Mouse (Mus musculus) liver, embryonic 15.5 days (tissue): ENCODE measurements around the gene Kcnk4. TPM values are rescaled to one million over a fixed set of nuclear protein-coding genes. Genes with fewer than 3 reads are reported as not detected.

ENCODE experiments used
- ATAC-seq: fragments of 200-750 bp; cut with Nextera tagmentation; 2 replicates; pipeline ENCODE4 v1.8.0; 2017; ENCODE audit warnings: moderate number of reproducible peaks, mild to moderate bottlenecking, moderate library complexity; ENCODE audit not compliant: insufficient read depth
- H3K27ac ChIP-seq: fragments of 300-500 bp; sonication (generic); replicated peaks from 2 replicates; pipeline ENCODE4 v1.5.1; 2015; ENCODE audit warnings: mild to moderate bottlenecking, inconsistent platforms
- H3K27me3 ChIP-seq: fragments of 300-500 bp; sonication (generic); 2 replicates; pipeline ENCODE4 v1.6.1; 2015; ENCODE audit warnings: mild to moderate bottlenecking, inconsistent platforms
- H3K36me3 ChIP-seq: fragments of 300-500 bp; sonication (generic); replicated peaks from 2 replicates; pipeline ENCODE4 v1.6.1; 2015; ENCODE audit warnings: moderate library complexity, mild to moderate bottlenecking, inconsistent platforms
- H3K4me1 ChIP-seq: fragments of 300-500 bp; sonication (generic); replicated peaks from 2 replicates; pipeline ENCODE4 v1.6.1; 2015; ENCODE audit warnings: inconsistent platforms
- H3K4me2 ChIP-seq: fragments of 300-500 bp; sonication (generic); 2 replicates; pipeline ENCODE4 v1.6.1; 2015; ENCODE audit warnings: moderate library complexity, mild to moderate bottlenecking, inconsistent platforms
- H3K4me3 ChIP-seq: fragments of 300-500 bp; sonication (generic); replicated peaks from 2 replicates; pipeline ENCODE4 v1.5.1; 2015; ENCODE audit warnings: mild to moderate bottlenecking, inconsistent platforms
- H3K9ac ChIP-seq: fragments of 300-500 bp; sonication (generic); 2 replicates; pipeline ENCODE4 v1.6.1; 2015; ENCODE audit warnings: moderate library complexity, mild to moderate bottlenecking, inconsistent platforms
- H3K9me3 ChIP-seq: fragments of 300-500 bp; sonication (generic); replicated peaks from 2 replicates; pipeline ENCODE4 v1.6.1; 2016; ENCODE audit warnings: inconsistent platforms
- WGBS: fragments of 180-500 bp; shearing (Covaris S2); methylation state at CpG from one replicate; pipeline ENCODE4 v1.1.7; 2015; ENCODE audit warnings: mixed read lengths; ENCODE audit not compliant: insufficient replicate concordance; 5-methylcytosine and 5-hydroxymethylcytosine counted together
- polyA plus RNA-seq: library from polyadenylated mRNA; unstranded; fragments of >200 nt; fragmentation: Nextera tagmentation; extraction: Ambion mirVana; gene quantifications from 2 replicates; pipeline ENCODE4 v1.2.1, GENCODE M21; 2015

Gene Kcnk4
- polyA plus RNA-seq, 1 experiment from 2014 or later, result 0.08 TPM

- no peak for ATAC-seq
- Histone ChIP-seq H3K36me3 (no peaks in the 10 kb centered on the region), H3K9ac (no peak overlapping the region), H3K27me3 (peaks cover 94% of the 10 kb centered on the region), H3K4me2 (no peak overlapping the region), H3K27ac (no peak overlapping the region), H3K4me1 (peaks cover 11% of the 10 kb centered on the region), H3K9me3 (no peaks in the 10 kb centered on the region), H3K4me3 (no peak overlapping the region)
- WGBS, result 39% methylated on average over 1 of the region's 1 CpGs
These were observed 2.3 kb downstream of the Kcnk4 start for GRCm38 (mm10) chr19:6932018-6932417.

- no peak overlapping the region for H3K27ac ChIP-seq
- no peaks in the 10 kb centered on the region for H3K9me3 ChIP-seq
- no peaks in the 10 kb centered on the region for H3K36me3 ChIP-seq
- H3K4me3 ChIP-seq, result no peak overlapping the region
- H3K9ac ChIP-seq, result no peak overlapping the region
- no peak for ATAC-seq
- no peak overlapping the region for H3K4me2 ChIP-seq
- peaks cover 100% of the 10 kb centered on the region for H3K27me3 ChIP-seq
- WGBS, result 17% methylated on average over 2 of the region's 2 CpGs
- peaks cover 18% of the 10 kb centered on the region for H3K4me1 ChIP-seq
These were observed 3.3 kb downstream of the Kcnk4 start for GRCm38 (mm10) chr19:6931002-6931401.

GRCm38 (mm10) chr19:6928080-6928479, 6.2 kb downstream of the Kcnk4 start:
- peaks cover 100% of the 10 kb centered on the region for H3K27me3 ChIP-seq
- ATAC-seq, result no peak

GRCm38 (mm10) chr19:6926559-6927255, 7.6 kb downstream of the Kcnk4 start:
- no peak overlapping the region for H3K9ac ChIP-seq
- H3K27me3 ChIP-seq, result peaks cover 92% of the 10 kb centered on the region

More at GRCm38 (mm10) chr19:6928080-6928479, 6.2 kb downstream of the Kcnk4 start:
- Histone ChIP-seq H3K4me3 (no peak overlapping the region), H3K9me3 (no peaks in the 10 kb centered on the region), H3K36me3 (no peaks in the 10 kb centered on the region), H3K9ac (no peak overlapping the region), H3K27ac (no peak overlapping the region), H3K4me1 (peaks cover 28% of the 10 kb centered on the region), H3K4me2 (no peak overlapping the region)
- 16% methylated on average over 9 of the region's 9 CpGs for WGBS

GRCm38 (mm10) chr19:6925611-6926329, 8.5 kb downstream of the Kcnk4 start:
- no peak for ATAC-seq
- Histone ChIP-seq H3K9me3 (no peaks in the 10 kb centered on the region), H3K27me3 (peaks cover 83% of the 10 kb centered on the region), H3K4me1 (peaks cover 49% of the 10 kb centered on the region), H3K27ac (no peak overlapping the region), H3K36me3 (no peaks in the 10 kb centered on the region), H3K4me2 (peak overlapping the region; percentile 46), H3K4me3 (no peak overlapping the region), H3K9ac (no peak overlapping the region)
- WGBS, result 16% methylated on average over 40 of the region's 40 CpGs

More at GRCm38 (mm10) chr19:6926559-6927255, 7.6 kb downstream of the Kcnk4 start:
- peaks cover 41% of the 10 kb centered on the region for H3K4me1 ChIP-seq
- 12% methylated on average over 26 of the region's 26 CpGs for WGBS
- H3K36me3 ChIP-seq, result no peaks in the 10 kb centered on the region
- H3K27ac ChIP-seq, result no peak overlapping the region
- H3K4me2 ChIP-seq, result peak overlapping the region; percentile 33
- no peaks in the 10 kb centered on the region for H3K9me3 ChIP-seq
- no peak overlapping the region; the same call in 1 of the 2 replicates for H3K4me3 ChIP-seq
- no peak for ATAC-seq

GRCm38 (mm10) chr19:6925307-6925573, 9.1 kb downstream of the Kcnk4 start, which contains the start of gene Catsperz:
Gene Catsperz (minus strand): TSS chr19:6925380.
- no peaks in the 10 kb centered on the region for H3K9me3 ChIP-seq
- peak within 1 kb of the TSS; percentile 10; the same call in 1 of the 2 replicates for H3K4me3 ChIP-seq
- H3K9ac ChIP-seq, result no peak within 1 kb of the TSS
- no peaks in the 10 kb centered on the region for H3K36me3 ChIP-seq
- no peak within 1 kb of the TSS for H3K27ac ChIP-seq
- H3K4me1 ChIP-seq, result peaks cover 54% of the 10 kb centered on the region
- peak within 1 kb of the TSS; percentile 46 for H3K4me2 ChIP-seq
- WGBS, result 3% methylated on average over 9 of the region's 9 CpGs
- H3K27me3 ChIP-seq, result peaks cover 78% of the 10 kb centered on the region
- ATAC-seq, result no peak

GRCm38 (mm10) chr19:6924461-6925306, 9.6 kb downstream of the Kcnk4 start:
- H3K9ac ChIP-seq, result no peak overlapping the region
- H3K4me2 ChIP-seq, result peak overlapping the region; percentile 46
- WGBS, result 4% methylated on average over 39 of the region's 39 CpGs
- no peaks in the 10 kb centered on the region for H3K9me3 ChIP-seq
- peak overlapping the region; percentile 10; the same call in 1 of the 2 replicates for H3K4me3 ChIP-seq
- no peaks in the 10 kb centered on the region for H3K36me3 ChIP-seq
- no peak for ATAC-seq
- peaks cover 59% of the 10 kb centered on the region for H3K4me1 ChIP-seq
- peaks cover 72% of the 10 kb centered on the region for H3K27me3 ChIP-seq
- H3K27ac ChIP-seq, result no peak overlapping the region

- H3K27me3 ChIP-seq, result peaks cover 56% of the 10 kb centered on the region
- no peak for ATAC-seq
- H3K27ac ChIP-seq, result no peak overlapping the region
- no peaks in the 10 kb centered on the region for H3K9me3 ChIP-seq
- H3K9ac ChIP-seq, result peak overlapping the region; percentile 58
- H3K36me3 ChIP-seq, result no peaks in the 10 kb centered on the region
- H3K4me2 ChIP-seq, result peak overlapping the region; percentile 100
- H3K4me3 ChIP-seq, result peak overlapping the region; percentile 84
- 54% methylated on average over 6 of the region's 6 CpGs for WGBS
- H3K4me1 ChIP-seq, result peaks cover 63% of the 10 kb centered on the region
These were observed 11.2 kb downstream of the Kcnk4 start for GRCm38 (mm10) chr19:6922901-6923735.

GRCm38 (mm10) chr19:6921647-6922567, 12.4 kb downstream of the Kcnk4 start, which contains the start of gene Esrra:
Gene Esrra (minus strand): TSS chr19:6921813.
- WGBS, result under 1% methylated on average over 61 of the region's 66 CpGs
- Histone ChIP-seq H3K4me3 (peak within 1 kb of the TSS; percentile 84), H3K4me2 (peak within 1 kb of the TSS; percentile 100), H3K9ac (peak within 1 kb of the TSS; percentile 86), H3K9me3 (no peaks in the 10 kb centered on the region), H3K27me3 (peaks cover 44% of the 10 kb centered on the region), H3K36me3 (no peaks in the 10 kb centered on the region), H3K4me1 (peaks cover 62% of the 10 kb centered on the region), H3K27ac (peak within 1 kb of the TSS; percentile 88)
- peak; percentile 92 for ATAC-seq
